In genomic region chr14:73370078-73370670, GRCm38 (mm10) we compare ENCODE assay signal across 14 mouse cellular contexts. TPM values are rescaled to one million over a fixed set of nuclear protein-coding genes. Genes with fewer than 3 reads are reported as not detected.
A peak's percentile ranks its signal among the peaks of the same experiment; 100 is the strongest.
DNase-seq lines count a peak whose midpoint lies in the region; ATAC-seq and TF ChIP-seq lines count a peak whose summit lies in the region.
"Had no signal": no experiment of that assay in that cellular context is flagged by ENCODE, and none has a peak within 500 bp of the region (broad histone marks: within the 10 kb centered on the region; RNA-seq: fewer than 3 reads in every experiment).

No protein-coding gene starts in this region.

- H3K4me1 ChIP-seq in kidney, adult 2 months (ENCODE audit: control insufficient read depth, insufficient read depth, low read length) = peaks cover 36% of the 10 kb centered on the region
- H3K4me1 ChIP-seq in MEL (ENCODE audit: control insufficient read depth in 1 of 2, insufficient read depth in 2 of 2, low read length in 2 of 2) = peaks cover 17 to 25% of the 10 kb centered on the region in 2 experiments
- H3K4me1 ChIP-seq in limb, embryonic 15.5 days = peaks cover 17% of the 10 kb centered on the region
- H3K4me1 ChIP-seq: midbrain, embryonic 10.5 days had no signal

- TF ChIP-seq POLR2A in kidney, adult 2 months (IDR thresholded peaks at IDR 0.05; ENCODE audit: low read depth, low read length) = no peak
- TF ChIP-seq POLR2A in MEL (IDR thresholded peaks at IDR 0.05; ENCODE audit: control insufficient read depth in 1 of 2, insufficient read depth in 1 of 2, low read depth in 1 of 2, low read length in 2 of 2, poor library complexity in 1 of 2) = no peak

- TF ChIP-seq EP300 in MEL (IDR thresholded peaks at IDR 0.05; ENCODE audit: low read depth in 1 of 2, low read length in 2 of 2) = peak; percentile 77 to 86

- TF ChIP-seq CTCF in kidney, adult 2 months (conservative IDR thresholded peaks at IDR 0.05; ENCODE audit: insufficient read depth, insufficient read length, low read depth, low read length) = no peak
- TF ChIP-seq CTCF in MEL (IDR thresholded peaks at IDR 0.05 in 2 of 3, conservative IDR thresholded peaks at IDR 0.05 in 1 of 3; ENCODE audit: control insufficient read depth in 1 of 3, insufficient read depth in 1 of 3, low read depth in 2 of 3, low read length in 3 of 3, poor library complexity in 1 of 3, severe bottlenecking in 1 of 3) = no peak

- WGBS in kidney, adult 2 months = 61% methylated on average over 11 of the region's 11 CpGs
- 77% methylated on average over 11 of the region's 11 CpGs for WGBS in limb, embryonic 15.5 days

- no peak for TF ChIP-seq RAD21 in MEL (IDR thresholded peaks at IDR 0.05; ENCODE audit: low read depth, low read length)

- H3K36me3 ChIP-seq in kidney, adult 2 months (ENCODE audit: control insufficient read depth, insufficient read depth, low read length) = peaks cover 14% of the 10 kb centered on the region
- peaks cover 6 to 20% of the 10 kb centered on the region in 2 experiments for H3K36me3 ChIP-seq in MEL (ENCODE audit: control insufficient read depth in 1 of 2, insufficient read depth in 2 of 2, low read length in 2 of 2)
- peaks cover 66% of the 10 kb centered on the region for H3K36me3 ChIP-seq in limb, embryonic 15.5 days

- no peak overlapping the region for H3K4me2 ChIP-seq in limb, embryonic 15.5 days
- H3K4me2 ChIP-seq: heart, embryonic 13.5 days had no signal

- no peak overlapping the region for H3K4me3 ChIP-seq in kidney, adult 2 months (ENCODE audit: insufficient read depth, low read depth, low read length)
- H3K4me3 ChIP-seq in MEL (ENCODE audit: control insufficient read depth in 1 of 2, insufficient read depth in 1 of 2, low read depth in 2 of 2, low read length in 2 of 2) = peak overlapping the region; percentile 35 to 36
- no peak overlapping the region for H3K4me3 ChIP-seq in limb, embryonic 15.5 days
- H3K4me3 ChIP-seq: heart, embryonic 13.5 days; midbrain, embryonic 10.5 days; myocyte had no signal

- no peaks in the 10 kb centered on the region for H3K27me3 ChIP-seq in kidney, adult 2 months (replicated peaks; ENCODE audit: control insufficient read depth, insufficient read depth, low read length)
- no peaks in the 10 kb centered on the region for H3K27me3 ChIP-seq in MEL (ENCODE audit: control insufficient read depth in 1 of 2, insufficient read depth in 2 of 2, low read length in 2 of 2)
- no peaks in the 10 kb centered on the region for H3K27me3 ChIP-seq in limb, embryonic 15.5 days
- H3K27me3 ChIP-seq: CH12.LX; heart, embryonic 13.5 days had no signal

- H3K9ac ChIP-seq in MEL (ENCODE audit: control insufficient read depth, low read depth, low read length, poor library complexity, severe bottlenecking) = peak overlapping the region; percentile 18
- H3K9ac ChIP-seq in limb, embryonic 15.5 days = no peak overlapping the region
- H3K9ac ChIP-seq: heart, embryonic 13.5 days had no signal

- H3K9me3 ChIP-seq in MEL (replicated peaks; ENCODE audit: insufficient read depth, low read length) = no peaks in the 10 kb centered on the region
- H3K9me3 ChIP-seq in limb, embryonic 15.5 days = no peaks in the 10 kb centered on the region
- H3K9me3 ChIP-seq: heart, embryonic 13.5 days; midbrain, embryonic 10.5 days had no signal

- H3K27ac ChIP-seq in kidney, adult 2 months (ENCODE audit: insufficient read depth, low read depth, low read length) = peak overlapping the region; percentile 59
- H3K27ac ChIP-seq in MEL (ENCODE audit: control insufficient read depth, low read depth, low read length) = peak overlapping the region; percentile 50
- peak overlapping the region; percentile 11; the same call in 1 of the 2 replicates for H3K27ac ChIP-seq in limb, embryonic 15.5 days
- H3K27ac ChIP-seq: heart, embryonic 13.5 days; hindbrain, postnatal 0 days; midbrain, embryonic 10.5 days had no signal

- DNase-seq in kidney, adult 2 months = no peak
- no peak for DNase-seq in kidney, adult 18-20 months
- peak; percentile 70 for DNase-seq in MEL (ENCODE audit: low read depth, low spot score)
- DNase-seq in gastrocnemius, postnatal 4 days (ENCODE audit: low spot score in 2 of 2) = no peak
- DNase-seq: adrenal gland, adult 2 months; lung, adult 2 months had no signal

- H3K79me2 ChIP-seq in MEL (ENCODE audit: control insufficient read depth, insufficient read depth, low read length, poor library complexity) = 0 out of 2 replicates have a peak, but pooled peaks cover 2% of the 10 kb centered on the region

- ATAC-seq in CD4-positive, CD25-positive, alpha-beta regulatory T cell, adult 4 months = peak; percentile 30
- ATAC-seq in limb, embryonic 15.5 days (ENCODE audit: insufficient number of reproducible peaks, low FRiP score, low TSS enrichment, low read depth) = no peak
- no peak for ATAC-seq in monocyte, adult 5-6 weeks (replicated peaks; ENCODE audit: insufficient number of reproducible peaks, low FRiP score, low TSS enrichment, poor library complexity, severe bottlenecking)
- ATAC-seq: hindbrain, postnatal 0 days had no signal

TF ChIP-seq in MEL, 35 proteins besides CTCF, POLR2A, EP300 and RAD21:
- peak; percentile 25 for TF ChIP-seq SIN3A (IDR thresholded peaks at IDR 0.05; ENCODE audit: low read length)
- no peak for TF ChIP-seq MYC (IDR thresholded peaks at IDR 0.05; ENCODE audit: low read depth, low read length)
- TF ChIP-seq HCFC1 (IDR thresholded peaks at IDR 0.05; ENCODE audit: low read depth, low read length) = 0 out of 2 replicates have a peak, but pooled peaks have one; percentile 12
- TF ChIP-seq GATA1 (IDR thresholded peaks at IDR 0.05; ENCODE audit: low read depth, low read length) = peak; percentile 84
- TF ChIP-seq TCF12 (IDR thresholded peaks at IDR 0.05; ENCODE audit: low read depth, low read length) = peak; percentile 65
- TF ChIP-seq TAL1 (IDR thresholded peaks at IDR 0.05; ENCODE audit: low read length) = peak; percentile 34; the same call in 1 of the 2 replicates
- TF ChIP-seq ETS1 (IDR thresholded peaks at IDR 0.05; ENCODE audit: low read depth, low read length) = peak; percentile 71
- TF ChIP-seq RCOR1 (IDR thresholded peaks at IDR 0.05; ENCODE audit: low read depth, low read length) = peak; percentile 74
- peak; percentile 28; the same call in 1 of the 2 replicates for TF ChIP-seq BHLHE40 (IDR thresholded peaks at IDR 0.05; ENCODE audit: borderline replicate concordance, low read depth, low read length)
- TF ChIP-seq ELF1 (IDR thresholded peaks at IDR 0.05; ENCODE audit: low read depth, low read length) = peak; percentile 49; the same call in 1 of the 2 replicates
- peak; percentile 73 for TF ChIP-seq MXI1 (IDR thresholded peaks at IDR 0.05; ENCODE audit: low read depth, low read length)
- TF ChIP-seq TBP (IDR thresholded peaks at IDR 0.05; ENCODE audit: low read depth, low read length) = no peak
- no peak for TF ChIP-seq ZMIZ1 (IDR thresholded peaks at IDR 0.05; ENCODE audit: low read depth, low read length)

RNA-seq across cellular contexts. Expression of gene Itm2b, which starts 14.9 kb away (rescaled TPM):
- 2,034 and 2,219 TPM in 2 replicates for polyA plus RNA-seq in kidney, adult 2 months (2012; rRNA removed)
- polyA plus RNA-seq in CD4-positive, CD25-positive, alpha-beta regulatory T cell, adult 4 months (2017; shearing (Covaris generic)) = 1,000 to 10,000 TPM in 1 of 2 experiments, 100 to 1,000 TPM in 1; 926 to 1,094 TPM
- 54.0 and 56.3 TPM in 2 replicates for total RNA-seq in MEL (2012; rRNA removed)
- polyA plus RNA-seq in MEL (2012; ENCODE audit: insufficient read depth in 1 of 2, insufficient read length in 2 of 2, low read depth in 1 of 2, low replicate concordance in 2 of 2, missing spikeins in 1 of 2) = 100 to 1,000 TPM; 101 to 312 TPM
- 1,189 and 1,299 TPM in 2 replicates for polyA plus RNA-seq in limb, embryonic 15.5 days (2015; fragmentation: Nextera tagmentation; extraction: Ambion mirVana)
- total RNA-seq in monocyte, adult 5-6 weeks (2017) = 1,022 to 1,179 TPM (median 1,153 TPM) in 3 replicates
- 100 to 1,000 TPM; 486 to 491 TPM for total RNA-seq in gastrocnemius, postnatal 4 days (2021)

RNA-seq across cellular contexts. Expression of gene Rb1, which starts 44.6 kb away (rescaled TPM):
- 6.8 and 8.3 TPM in 2 replicates for polyA plus RNA-seq in kidney, adult 2 months (2012; rRNA removed)
- polyA plus RNA-seq in CD4-positive, CD25-positive, alpha-beta regulatory T cell, adult 4 months (2017; shearing (Covaris generic)) = 10 to 100 TPM; 10.0 to 85.9 TPM
- 6.3 and 7.8 TPM in 2 replicates for total RNA-seq in MEL (2012; rRNA removed)
- polyA plus RNA-seq in MEL (2012; ENCODE audit: insufficient read depth in 1 of 2, insufficient read length in 2 of 2, low read depth in 1 of 2, low replicate concordance in 2 of 2, missing spikeins in 1 of 2) = 10 to 100 TPM in 1 of 2 experiments, not detected in 1; 13.2 TPM
- 18.0 and 23.2 TPM in 2 replicates for polyA plus RNA-seq in limb, embryonic 15.5 days (2015; fragmentation: Nextera tagmentation; extraction: Ambion mirVana)
- 82.3 to 133 TPM (median 104 TPM) in 3 replicates for total RNA-seq in monocyte, adult 5-6 weeks (2017)
- 10 to 100 TPM; 46.1 to 46.3 TPM for total RNA-seq in gastrocnemius, postnatal 4 days (2021)

Comparison
In these comparisons a context has a peak if more than half of its experiments do, and no peak if none do; other contexts are left out.
1. H3K4me3 ChIP-seq: peak in MEL (2 of 2); none in kidney, adult 2 months (single experiment) and limb, embryonic 15.5 days (single experiment).
2. Peak in every context shown above with its lines, with median percentiles within 50 percentile points of each other: H3K27ac ChIP-seq.